Mouse (Mus musculus): Measurements from ENCODE around the gene Bglap2.

DNA sequence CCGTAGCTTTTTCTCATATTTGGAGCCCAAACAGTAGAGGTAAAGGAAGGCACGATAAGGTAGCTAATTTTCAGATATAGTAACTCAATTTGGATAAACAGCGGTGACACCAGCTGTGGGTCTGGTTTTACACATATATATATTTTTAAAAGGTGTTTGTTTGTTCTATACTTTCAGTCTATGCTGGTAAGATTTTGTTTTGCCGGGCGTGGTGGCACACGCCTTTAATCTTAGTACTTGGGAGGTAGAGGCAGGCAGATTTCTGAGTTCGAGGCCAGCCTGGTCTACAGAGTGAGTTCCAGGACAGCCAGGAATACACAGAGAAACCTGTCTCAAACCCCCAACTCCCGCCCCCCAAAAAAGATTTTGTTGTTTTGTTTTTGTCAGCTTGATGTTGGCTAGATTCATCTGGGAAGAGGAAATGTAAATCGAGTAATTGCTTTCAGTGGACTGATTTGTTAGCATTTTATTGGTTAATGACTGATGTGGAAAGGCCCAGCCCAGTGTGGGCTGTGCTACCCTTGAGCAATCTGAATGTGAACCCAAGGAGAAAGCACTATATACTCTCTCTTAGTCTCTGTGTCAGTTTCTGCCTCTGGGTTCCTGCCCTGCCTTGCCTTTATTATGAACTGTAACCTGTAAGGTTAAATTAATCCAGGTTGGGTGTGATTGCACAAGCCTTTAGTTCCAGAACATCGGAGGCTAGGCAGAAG, 47.4 kb upstream of the Bglap2 start:
- TF ChIP-seq CTCF (IDR thresholded peaks at IDR 0.05; ENCODE audit: low read depth), result no peak
- no peak for TF ChIP-seq EP300 (IDR thresholded peaks at IDR 0.05; ENCODE audit: low read depth)

Data from liver, postnatal 0 days (tissue).